Mouse (Mus musculus) limb, embryonic 10.5 days (tissue): Measurements from ENCODE around the gene Tbc1d23. TPM values are rescaled to one million over a fixed set of nuclear protein-coding genes. Genes with fewer than 3 reads are reported as not detected.

Experiments
- DNase-seq: peaks from one replicate; pipeline ENCODE4 v3.0.0-alpha.2; 2017; ENCODE audit warnings: low spot score
- H3K27ac ChIP-seq: fragments of 300-500 bp; sonication (generic); 2 replicates; pipeline ENCODE4 v1.5.1; 2016; ENCODE audit warnings: mild to moderate bottlenecking
- H3K27me3 ChIP-seq: fragments of 300-500 bp; sonication (generic); 2 replicates; pipeline ENCODE4 v1.6.1; 2016; ENCODE audit warnings: low read depth, mild to moderate bottlenecking; ENCODE audit not compliant: poor library complexity, severe bottlenecking
- H3K36me3 ChIP-seq: fragments of 300-500 bp; sonication (generic); 2 replicates; pipeline ENCODE4 v1.6.1; 2016; ENCODE audit warnings: mild to moderate bottlenecking, moderate library complexity
- H3K4me1 ChIP-seq: fragments of 300-500 bp; sonication (generic); 2 replicates; pipeline ENCODE4 v1.6.1; 2016
- H3K4me3 ChIP-seq: fragments of 300-500 bp; sonication (generic); 2 replicates; pipeline ENCODE4 v1.5.1; 2016; ENCODE audit warnings: mild to moderate bottlenecking, moderate library complexity
- H3K9me3 ChIP-seq: fragments of 300-500 bp; sonication (generic); replicated peaks from 2 replicates; pipeline ENCODE4 v1.6.1; 2016; ENCODE audit warnings: mild to moderate bottlenecking
- WGBS: fragments of 180-500 bp; shearing (Covaris S2); methylation state at CpG from one replicate; pipeline ENCODE4 v1.1.7; 2016; 5-methylcytosine and 5-hydroxymethylcytosine counted together
- polyA plus RNA-seq: library from polyadenylated mRNA; unstranded; fragments of >200 nt; fragmentation: Nextera tagmentation; extraction: Ambion mirVana; gene quantifications from 2 replicates; pipeline ENCODE4 v1.2.1, GENCODE M21; 2016

Gene Tbc1d23
- polyA plus RNA-seq, 1 experiment from 2014 or later, result 23.5 TPM

DNA sequence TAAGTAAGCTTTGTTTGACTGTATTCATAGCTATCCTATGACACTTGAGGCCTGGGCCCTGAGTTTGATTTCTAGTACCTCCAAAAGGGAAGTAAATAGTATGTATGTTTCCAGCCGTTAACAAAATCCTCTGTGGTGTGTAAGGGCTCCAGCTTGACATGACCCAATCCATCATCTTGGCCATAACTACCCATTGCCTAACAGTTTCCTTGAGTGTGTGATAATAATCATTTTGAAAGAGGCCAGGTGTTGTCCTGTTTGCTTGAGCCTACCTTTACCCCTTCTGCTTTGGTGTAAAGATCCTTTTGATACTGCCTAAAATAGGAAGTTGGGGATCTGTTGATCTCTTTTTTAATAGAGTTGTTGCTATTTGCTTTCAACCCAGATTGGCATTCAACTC is 99.0 kb downstream of the Tbc1d23 start:
- Histone ChIP-seq H3K27ac (no peak overlapping the region), H3K9me3 (no peaks in the 10 kb centered on the region), H3K27me3 (no peaks in the 10 kb centered on the region), H3K4me1 (no peaks in the 10 kb centered on the region), H3K36me3 (peaks cover 43% of the 10 kb centered on the region), H3K4me3 (no peak overlapping the region)
- WGBS, result 76% methylated on average over 1 of the region's 1 CpGs
- DNase-seq, result no peak

DNA sequence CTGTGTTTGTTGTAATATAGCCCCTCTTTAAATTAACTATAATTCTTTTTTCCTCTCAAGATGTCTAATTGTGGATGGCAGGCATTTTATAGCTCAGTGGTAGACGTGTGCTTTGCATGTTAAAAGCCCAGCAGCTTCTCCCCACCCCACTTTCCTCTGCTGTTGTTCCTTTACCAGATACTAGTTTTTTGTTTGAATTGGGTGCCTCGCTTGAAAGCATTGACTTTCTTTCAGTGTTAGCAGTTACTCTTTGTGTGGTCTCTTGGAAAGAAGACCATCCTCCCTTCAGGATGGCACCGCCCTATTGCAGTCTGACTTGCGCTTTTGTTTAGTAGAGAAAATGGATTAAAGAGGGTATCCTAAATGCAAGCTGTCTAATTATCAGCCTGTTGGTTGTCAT is 99.8 kb downstream of the Tbc1d23 start:
- H3K27ac ChIP-seq, result no peak overlapping the region
- WGBS, result 85% methylated on average over 4 of the region's 4 CpGs
- no peak for DNase-seq
- no peaks in the 10 kb centered on the region for H3K27me3 ChIP-seq
- no peak overlapping the region for H3K4me3 ChIP-seq
- H3K36me3 ChIP-seq, result peaks cover 37% of the 10 kb centered on the region
- no peaks in the 10 kb centered on the region for H3K9me3 ChIP-seq
- H3K4me1 ChIP-seq, result no peaks in the 10 kb centered on the region

DNA sequence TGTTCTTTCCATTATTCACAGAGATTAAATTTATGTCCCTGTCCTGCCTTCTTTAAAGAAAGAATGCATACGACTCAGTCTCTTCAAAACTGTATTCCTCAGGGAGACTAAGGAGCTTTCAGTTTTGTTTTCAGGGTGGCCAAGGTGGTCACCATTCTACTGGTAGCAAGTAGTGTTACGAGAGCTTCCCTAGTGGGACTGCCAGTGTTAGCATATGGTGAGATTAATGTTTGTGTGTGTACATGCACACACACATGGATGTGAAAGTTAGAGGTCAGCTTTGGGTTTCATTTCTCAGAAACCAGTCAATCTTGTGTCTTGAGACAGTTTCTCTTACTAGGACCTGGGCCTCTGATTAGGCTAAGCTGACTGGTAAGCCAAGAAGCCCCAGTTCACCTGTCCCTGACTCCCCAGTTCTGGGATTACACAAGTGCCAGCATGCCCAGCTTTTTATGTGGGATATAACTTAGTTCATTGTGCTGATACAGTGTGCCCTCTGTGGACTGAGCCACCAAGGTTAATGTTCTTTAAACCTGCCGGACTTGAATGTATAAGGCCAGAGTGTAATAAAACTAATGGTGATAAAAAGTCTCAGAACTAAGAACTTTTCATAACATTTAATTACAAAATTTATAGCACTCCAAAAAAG is 100.4 kb downstream of the Tbc1d23 start:
- H3K27ac ChIP-seq, result no peak overlapping the region
- H3K27me3 ChIP-seq, result no peaks in the 10 kb centered on the region
- peaks cover 30% of the 10 kb centered on the region for H3K36me3 ChIP-seq
- H3K4me3 ChIP-seq, result no peak overlapping the region
- DNase-seq, result no peak
- WGBS, result 84% methylated on average over 3 of the region's 3 CpGs
- no peaks in the 10 kb centered on the region for H3K9me3 ChIP-seq
- H3K4me1 ChIP-seq, result no peaks in the 10 kb centered on the region

DNA sequence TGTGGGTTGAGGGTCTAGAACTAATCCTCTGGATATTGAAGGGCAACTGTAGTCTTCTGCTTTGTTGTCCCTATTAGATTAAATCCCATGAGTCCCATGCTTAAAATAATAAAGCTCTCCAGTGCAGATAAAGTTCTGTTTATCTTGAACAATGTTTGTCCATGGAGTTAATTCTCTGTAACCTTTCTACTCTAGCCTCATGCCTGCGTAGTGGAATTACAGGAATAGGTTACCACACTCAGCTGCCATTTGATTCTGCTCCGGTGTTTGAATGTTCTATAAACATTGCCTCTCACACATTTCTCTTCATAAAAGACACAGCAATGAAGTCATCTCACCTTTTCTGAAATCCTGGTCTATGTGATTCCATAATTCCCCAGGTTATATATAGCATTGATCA is 103.5 kb downstream of the Tbc1d23 start:
- peaks cover 7% of the 10 kb centered on the region; the same call in 1 of the 2 replicates for H3K36me3 ChIP-seq
- WGBS, result 98% methylated on average over 2 of the region's 2 CpGs
- no peaks in the 10 kb centered on the region for H3K9me3 ChIP-seq
- no peak overlapping the region for H3K27ac ChIP-seq
- no peak overlapping the region for H3K4me3 ChIP-seq
- H3K27me3 ChIP-seq, result no peaks in the 10 kb centered on the region
- H3K4me1 ChIP-seq, result peaks cover 11% of the 10 kb centered on the region
- no peak for DNase-seq

DNA sequence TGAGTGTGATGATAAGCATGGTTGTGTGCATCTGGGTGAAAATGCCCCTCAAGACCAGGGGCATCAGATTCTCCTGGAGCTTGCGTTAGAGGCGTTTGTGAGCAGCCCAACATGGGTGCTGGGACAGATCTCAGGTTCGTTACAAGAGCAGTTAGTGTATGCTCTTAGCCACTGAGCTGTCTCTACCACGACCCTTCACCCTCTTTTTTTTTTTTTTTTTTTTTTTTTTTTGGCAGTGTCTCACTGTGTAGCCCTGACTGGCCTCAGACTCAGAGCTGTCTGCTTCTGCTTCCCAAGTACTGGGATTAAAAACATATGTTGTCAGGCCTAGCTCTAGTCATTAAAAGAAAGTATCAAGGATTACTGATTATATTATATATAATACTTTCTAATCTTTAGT is 105.0 kb downstream of the Tbc1d23 start:
- Histone ChIP-seq H3K36me3 (peaks cover 6% of the 10 kb centered on the region; the same call in 1 of the 2 replicates), H3K9me3 (no peaks in the 10 kb centered on the region), H3K4me3 (no peak overlapping the region), H3K27ac (no peak overlapping the region), H3K4me1 (peaks cover 15% of the 10 kb centered on the region), H3K27me3 (no peaks in the 10 kb centered on the region)
- DNase-seq, result no peak
- 49% methylated on average over 4 of the region's 4 CpGs for WGBS

DNA sequence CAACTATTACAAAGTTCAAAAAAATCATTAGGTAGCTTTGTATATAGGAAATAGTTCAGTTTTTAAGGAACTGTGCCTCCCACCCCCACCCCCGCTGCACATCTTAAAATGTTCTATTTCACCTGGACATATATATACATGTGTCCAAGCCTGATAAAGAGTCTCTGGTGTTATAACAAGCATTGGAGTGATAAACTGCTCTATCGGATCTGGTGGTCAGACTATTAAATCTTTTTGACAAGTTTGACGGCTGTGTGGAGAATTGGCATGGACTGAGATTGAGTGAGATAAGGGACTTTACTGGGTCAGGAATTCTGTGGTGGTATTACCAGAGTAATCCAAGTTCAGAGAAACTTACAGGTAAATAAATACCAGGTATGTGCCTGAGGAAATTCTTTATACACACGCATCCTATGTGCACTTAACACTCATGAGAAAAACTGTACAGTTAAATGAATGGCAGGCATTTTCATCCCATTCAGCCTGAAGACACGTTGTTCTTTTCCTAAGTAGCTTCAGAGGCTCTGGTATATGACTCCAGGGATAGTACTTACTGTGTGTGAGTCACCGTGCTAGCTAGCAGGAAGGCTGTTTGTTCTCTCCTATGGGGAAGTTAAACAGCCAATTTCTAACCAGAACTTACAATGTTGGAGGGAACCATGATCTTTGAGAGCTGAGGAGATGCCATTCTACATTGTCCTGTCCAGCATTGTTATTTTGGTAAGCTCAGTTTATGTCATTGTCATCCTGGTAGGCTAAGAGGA is 108.4 kb downstream of the Tbc1d23 start:
- H3K9me3 ChIP-seq, result no peaks in the 10 kb centered on the region
- DNase-seq, result no peak
- H3K27me3 ChIP-seq, result no peaks in the 10 kb centered on the region
- peaks cover 6% of the 10 kb centered on the region; the same call in 1 of the 2 replicates for H3K36me3 ChIP-seq
- 58% methylated on average over 6 of the region's 6 CpGs for WGBS
- peak overlapping the region; percentile 89 for H3K4me3 ChIP-seq
- peak overlapping the region; percentile 95; the same call in 1 of the 2 replicates for H3K27ac ChIP-seq
- H3K4me1 ChIP-seq, result peaks cover 15% of the 10 kb centered on the region

DNA sequence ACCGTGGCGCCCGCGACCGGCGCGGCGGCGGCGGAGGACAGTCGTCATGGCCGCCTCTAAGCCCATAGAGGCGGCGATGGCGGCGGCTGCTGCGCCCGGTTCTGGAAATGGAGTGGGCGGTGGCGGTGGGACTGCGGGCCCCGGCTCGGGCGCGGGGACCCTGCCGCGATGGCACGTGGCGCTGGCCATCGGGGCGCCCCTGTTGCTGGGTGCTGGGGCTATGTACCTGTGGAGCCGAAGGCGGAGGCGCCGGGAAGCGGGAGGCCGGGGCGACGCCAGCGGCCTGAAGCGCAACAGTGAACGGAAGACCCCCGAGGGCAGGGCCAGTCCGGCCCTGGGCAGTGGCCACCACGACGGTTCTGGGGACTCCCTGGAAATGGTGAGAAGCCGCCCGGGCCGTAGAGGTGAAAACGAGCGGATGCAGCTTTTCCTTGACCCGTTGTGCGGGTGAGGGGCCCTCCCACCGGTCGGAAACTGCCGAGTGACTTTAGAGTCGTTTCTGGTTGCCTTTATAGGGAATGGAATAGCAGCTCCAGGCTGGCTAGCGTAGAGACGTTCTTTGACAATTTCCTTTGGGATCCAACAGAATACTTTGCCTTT is 109.4 kb downstream of the Tbc1d23 start:
- H3K27me3 ChIP-seq, result no peaks in the 10 kb centered on the region
- H3K36me3 ChIP-seq, result no peaks in the 10 kb centered on the region
- H3K27ac ChIP-seq, result peak overlapping the region; percentile 95
- H3K9me3 ChIP-seq, result no peaks in the 10 kb centered on the region
- peak overlapping the region; percentile 89 for H3K4me3 ChIP-seq
- H3K4me1 ChIP-seq, result peaks cover 15% of the 10 kb centered on the region
- under 1% methylated on average over 59 of the region's 59 CpGs for WGBS
- DNase-seq, result no peak

DNA sequence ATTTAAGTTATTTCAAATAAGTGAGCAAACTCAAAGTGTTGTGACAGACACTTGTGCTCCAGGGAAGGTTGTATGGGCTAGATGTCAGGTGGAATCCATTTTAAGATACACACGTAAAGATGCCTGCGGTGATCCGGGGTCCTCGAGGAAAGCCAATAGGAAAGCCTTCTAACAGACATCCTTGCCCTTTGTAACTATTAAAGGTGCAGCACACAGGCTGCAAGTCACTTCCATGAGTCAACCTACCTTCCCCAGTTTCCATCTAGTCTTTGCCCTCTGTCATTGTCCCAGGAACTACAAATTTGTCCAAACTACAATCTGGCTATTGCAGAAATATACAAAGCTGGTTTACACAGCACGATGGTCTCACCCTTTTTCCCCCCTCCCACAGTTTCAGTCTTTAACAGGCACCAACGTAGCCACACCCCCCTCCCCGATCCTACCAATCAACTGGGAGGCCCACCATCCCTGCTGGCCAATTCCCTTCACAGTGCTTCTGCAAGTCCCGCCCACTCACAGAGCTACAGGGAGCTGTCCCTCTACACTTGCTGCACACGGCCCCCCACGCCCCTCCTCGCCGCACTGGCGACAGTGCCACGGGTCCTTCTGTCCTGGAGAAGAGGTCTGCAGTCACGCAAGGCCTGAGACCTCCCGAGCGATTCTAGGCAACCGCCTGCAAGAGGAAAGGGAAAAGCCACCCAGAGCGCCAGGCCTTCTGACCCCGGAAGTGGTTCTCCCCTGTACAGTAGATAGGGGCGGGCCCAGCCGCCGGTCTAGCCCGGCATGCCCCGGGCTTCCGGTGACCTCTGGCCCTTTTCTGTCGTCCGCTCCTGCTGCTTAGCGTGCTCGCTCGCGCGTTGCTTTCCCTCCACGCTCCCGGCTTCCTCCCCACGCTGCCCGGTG is 110.1 kb downstream of the Tbc1d23 start, which contains the start of gene Tomm70a:
Tomm70a (plus strand) TSS at position 791 of the 903 bp plus-strand sequence.
- Histone ChIP-seq H3K4me3 (peak within 1 kb of the TSS; percentile 89), H3K27ac (peak within 1 kb of the TSS; percentile 95), H3K4me1 (peaks cover 15% of the 10 kb centered on the region), H3K27me3 (no peaks in the 10 kb centered on the region), H3K9me3 (no peaks in the 10 kb centered on the region), H3K36me3 (no peaks in the 10 kb centered on the region)
- peak; percentile 92 for DNase-seq
- under 1% methylated on average over 37 of the region's 37 CpGs for WGBS

Other genes with a start within 250 kb of the Tbc1d23 start
- not detected in 2 replicates for gene Tmem45a2, start 160.1 kb downstream of the Tbc1d23 start, polyA plus RNA-seq
- 55.9 and 57.5 TPM in 2 replicates for gene Tomm70a, start 109.8 kb downstream of the Tbc1d23 start, polyA plus RNA-seq
- 66.1 and 67.1 TPM in 2 replicates for gene Nit2, start 64.2 kb downstream of the Tbc1d23 start, polyA plus RNA-seq
- 0.10 and 0.19 TPM in 2 replicates for gene Tmem30c, start 61.4 kb upstream of the Tbc1d23 start, polyA plus RNA-seq
- 10.7 and 14.4 TPM in 2 replicates for gene Filip1l, start 121.6 kb upstream of the Tbc1d23 start, polyA plus RNA-seq